Comparison of ENCODE assay signal across 26 mouse cellular contexts in the genomic region with DNA sequence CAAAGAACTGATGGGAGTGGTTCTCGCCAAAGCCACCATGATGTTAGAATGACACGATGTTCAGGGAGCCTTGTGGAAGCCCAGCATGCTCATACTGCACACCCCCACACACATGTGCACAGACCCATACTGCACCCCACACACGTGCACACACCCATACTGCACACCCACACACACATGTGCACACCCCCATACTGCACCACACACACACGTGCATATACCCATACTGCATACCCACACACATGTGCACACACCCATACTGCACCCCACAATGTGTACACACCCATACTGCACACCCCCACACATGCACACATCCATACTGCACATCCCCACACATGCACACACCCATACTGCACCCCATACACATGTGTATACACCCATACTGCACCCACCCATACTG. TPM values are rescaled to one million over a fixed set of nuclear protein-coding genes. Genes with fewer than 3 reads are reported as not detected.
DNase-seq lines count a peak whose midpoint lies in the region; ATAC-seq and TF ChIP-seq lines count a peak whose summit lies in the region.
"Had no signal": no experiment of that assay in that cellular context is flagged by ENCODE, and none has a peak within 500 bp of the region (broad histone marks: within the 10 kb centered on the region; RNA-seq: fewer than 3 reads in every experiment).

No protein-coding gene starts in this region.

- DNase-seq in forebrain, embryonic 11.5 days (ENCODE audit: low spot score), result no peak
- no peak for DNase-seq in limb, embryonic 10.5 days (ENCODE audit: low spot score)
- DNase-seq in testis, postnatal 10 days (ENCODE audit: low spot score), result no peak
- DNase-seq: adrenal gland, postnatal 25 days; cerebellum, adult 8-10 months; cerebellum, postnatal 36 days; embryo, embryonic 11 days; gastrocnemius, postnatal 25 days; heart, adult 18-20 months; heart, postnatal 10 days; kidney, adult 11 months; kidney, postnatal 4 days; lung, embryonic 14.5 days; retina, postnatal 1 day; right cerebral cortex, postnatal 25 days; thymus, postnatal 36 days had no signal

- H3ac ChIP-seq in myocyte (ENCODE audit: control insufficient read depth, insufficient read length), result no peak overlapping the region

- peaks cover 63% of the 10 kb centered on the region for H3K36me3 ChIP-seq in forebrain, embryonic 13.5 days (ENCODE audit: poor library complexity, severe bottlenecking)
- H3K36me3 ChIP-seq in forebrain, embryonic 11.5 days (ENCODE audit: control insufficient read depth, insufficient read depth, low read length), result peaks cover 8% of the 10 kb centered on the region
- H3K36me3 ChIP-seq in limb, embryonic 13.5 days, result peaks cover 62% of the 10 kb centered on the region
- H3K36me3 ChIP-seq in limb, embryonic 10.5 days, result peaks cover 60% of the 10 kb centered on the region
- H3K36me3 ChIP-seq in midbrain, embryonic 15.5 days (replicated peaks), result peaks cover 30% of the 10 kb centered on the region
- peaks cover 26% of the 10 kb centered on the region for H3K36me3 ChIP-seq in midbrain, embryonic 16.5 days (ENCODE audit: control insufficient read depth, insufficient read depth, low read length)
- no peaks in the 10 kb centered on the region for H3K36me3 ChIP-seq in myocyte (ENCODE audit: control insufficient read depth, insufficient read depth)

- H3K4me1 ChIP-seq in forebrain, embryonic 13.5 days, result no peaks in the 10 kb centered on the region
- no peaks in the 10 kb centered on the region for H3K4me1 ChIP-seq in forebrain, embryonic 11.5 days (replicated peaks; ENCODE audit: control insufficient read depth, insufficient read depth, low read length)
- 0 out of 2 replicates have a peak, but pooled peaks cover 4% of the 10 kb centered on the region for H3K4me1 ChIP-seq in limb, embryonic 13.5 days
- H3K4me1 ChIP-seq in limb, embryonic 10.5 days, result no peaks in the 10 kb centered on the region
- H3K4me1 ChIP-seq in midbrain, embryonic 15.5 days, result 0 out of 2 replicates have a peak, but pooled peaks cover 5% of the 10 kb centered on the region
- H3K4me1 ChIP-seq in midbrain, embryonic 16.5 days (ENCODE audit: control insufficient read depth, insufficient read depth, low read length), result no peaks in the 10 kb centered on the region
- H3K4me1 ChIP-seq: neural tube, embryonic 12.5 days had no signal

- no peaks in the 10 kb centered on the region for H3K79me2 ChIP-seq in myocyte (ENCODE audit: control insufficient read depth, insufficient read depth)

- H3K4me3 ChIP-seq in forebrain, embryonic 13.5 days, result no peak overlapping the region
- H3K4me3 ChIP-seq in forebrain, embryonic 11.5 days (ENCODE audit: low read depth, low read length), result no peak overlapping the region
- H3K4me3 ChIP-seq in limb, embryonic 13.5 days, result no peak overlapping the region
- H3K4me3 ChIP-seq in limb, embryonic 10.5 days, result no peak overlapping the region
- H3K4me3 ChIP-seq in midbrain, embryonic 15.5 days, result no peak overlapping the region
- no peak overlapping the region for H3K4me3 ChIP-seq in midbrain, embryonic 16.5 days (ENCODE audit: low read depth, low read length)
- no peak overlapping the region for H3K4me3 ChIP-seq in myocyte
- H3K4me3 ChIP-seq: heart, embryonic 12.5 days; neural tube, embryonic 12.5 days had no signal

- H3K9ac ChIP-seq in forebrain, embryonic 13.5 days, result no peak overlapping the region
- no peak overlapping the region for H3K9ac ChIP-seq in forebrain, embryonic 11.5 days (ENCODE audit: low read length)
- no peak overlapping the region for H3K9ac ChIP-seq in limb, embryonic 13.5 days
- H3K9ac ChIP-seq in midbrain, embryonic 15.5 days, result no peak overlapping the region
- no peak overlapping the region for H3K9ac ChIP-seq in midbrain, embryonic 16.5 days (ENCODE audit: low read depth, low read length)
- H3K9ac ChIP-seq: heart, embryonic 12.5 days; lung, embryonic 14.5 days; neural tube, embryonic 12.5 days had no signal

- H3K27ac ChIP-seq in forebrain, embryonic 13.5 days, result no peak overlapping the region
- no peak overlapping the region for H3K27ac ChIP-seq in forebrain, embryonic 11.5 days (ENCODE audit: low read depth, low read length)
- no peak overlapping the region for H3K27ac ChIP-seq in limb, embryonic 13.5 days
- H3K27ac ChIP-seq in limb, embryonic 10.5 days, result no peak overlapping the region
- H3K27ac ChIP-seq in midbrain, embryonic 15.5 days, result no peak overlapping the region
- no peak overlapping the region for H3K27ac ChIP-seq in midbrain, embryonic 16.5 days (ENCODE audit: low read length)
- H3K27ac ChIP-seq: neural tube, embryonic 12.5 days had no signal

- peak; percentile 28 for TF ChIP-seq POLR2A in myocyte (IDR thresholded peaks at IDR 0.05; ENCODE audit: insufficient read length, low read depth)

- ATAC-seq in forebrain, embryonic 13.5 days, result peak; percentile 29; the same call in 1 of the 2 replicates
- no peak for ATAC-seq in forebrain, embryonic 11.5 days (replicated peaks; ENCODE audit: low FRiP score)
- ATAC-seq in limb, embryonic 13.5 days (ENCODE audit: low FRiP score, low read depth), result 0 out of 2 replicates have a peak, but pooled peaks have one; percentile 21
- ATAC-seq in midbrain, embryonic 15.5 days (replicated peaks), result peak; percentile 43
- no peak for ATAC-seq in midbrain, embryonic 16.5 days
- ATAC-seq: CD4-positive, CD25-positive, alpha-beta regulatory T cell, adult 4 months had no signal

- 91% methylated on average over 4 of the region's 4 CpGs for WGBS in forebrain, embryonic 13.5 days
- 85% methylated on average over 4 of the region's 4 CpGs for WGBS in forebrain, embryonic 11.5 days
- WGBS in limb, embryonic 13.5 days, result 93% methylated on average over 4 of the region's 4 CpGs
- 91% methylated on average over 4 of the region's 4 CpGs for WGBS in limb, embryonic 10.5 days
- WGBS in midbrain, embryonic 15.5 days, result 93% methylated on average over 4 of the region's 4 CpGs
- WGBS in midbrain, embryonic 16.5 days, result 99% methylated on average over 4 of the region's 4 CpGs

- no peaks in the 10 kb centered on the region for H3K27me3 ChIP-seq in forebrain, embryonic 13.5 days
- no peaks in the 10 kb centered on the region for H3K27me3 ChIP-seq in forebrain, embryonic 11.5 days (ENCODE audit: control insufficient read depth, insufficient read depth, low read length)
- H3K27me3 ChIP-seq in limb, embryonic 13.5 days, result no peaks in the 10 kb centered on the region
- H3K27me3 ChIP-seq in limb, embryonic 10.5 days (ENCODE audit: low read depth, poor library complexity, severe bottlenecking), result no peaks in the 10 kb centered on the region
- no peaks in the 10 kb centered on the region for H3K27me3 ChIP-seq in midbrain, embryonic 15.5 days (replicated peaks)
- no peaks in the 10 kb centered on the region for H3K27me3 ChIP-seq in midbrain, embryonic 16.5 days (ENCODE audit: control insufficient read depth, insufficient read depth, low read depth, low read length)
- no peaks in the 10 kb centered on the region for H3K27me3 ChIP-seq in myocyte (ENCODE audit: control insufficient read depth, insufficient read depth, insufficient read length)
- H3K27me3 ChIP-seq: neural tube, embryonic 12.5 days had no signal

- H3K4me2 ChIP-seq in forebrain, embryonic 13.5 days, result no peak overlapping the region
- no peak overlapping the region for H3K4me2 ChIP-seq in forebrain, embryonic 11.5 days (ENCODE audit: low read depth, low read length, severe bottlenecking)
- H3K4me2 ChIP-seq in limb, embryonic 13.5 days (replicated peaks), result no peak overlapping the region
- no peak overlapping the region for H3K4me2 ChIP-seq in midbrain, embryonic 15.5 days
- H3K4me2 ChIP-seq in midbrain, embryonic 16.5 days (ENCODE audit: low read length), result no peak overlapping the region
- no peak overlapping the region for H3K4me2 ChIP-seq in myocyte (ENCODE audit: low read depth)
- H3K4me2 ChIP-seq: heart, embryonic 12.5 days; lung, embryonic 14.5 days; neural tube, embryonic 12.5 days had no signal

- H3K9me3 ChIP-seq in forebrain, embryonic 13.5 days (replicated peaks), result no peaks in the 10 kb centered on the region
- no peaks in the 10 kb centered on the region for H3K9me3 ChIP-seq in forebrain, embryonic 11.5 days (ENCODE audit: control insufficient read depth, low read length)
- no peaks in the 10 kb centered on the region for H3K9me3 ChIP-seq in limb, embryonic 13.5 days
- no peaks in the 10 kb centered on the region for H3K9me3 ChIP-seq in limb, embryonic 10.5 days (replicated peaks)
- H3K9me3 ChIP-seq in midbrain, embryonic 15.5 days, result no peaks in the 10 kb centered on the region
- no peaks in the 10 kb centered on the region for H3K9me3 ChIP-seq in midbrain, embryonic 16.5 days (replicated peaks; ENCODE audit: control insufficient read depth, low read length, poor library complexity, severe bottlenecking)
- H3K9me3 ChIP-seq: heart, embryonic 12.5 days; neural tube, embryonic 12.5 days had no signal

RNA-seq across cellular contexts. Expression of gene Adap1, which starts 10.2 kb away (rescaled TPM):
- polyA plus RNA-seq in forebrain, embryonic 13.5 days (2015; fragmentation: Nextera tagmentation; extraction: Ambion mirVana), result 3.8 and 7.0 TPM in 2 replicates
- 1.9 and 2.0 TPM in 2 replicates for polyA plus RNA-seq in forebrain, embryonic 11.5 days (2014; fragmentation: Nextera tagmentation; extraction: Ambion mirVana)
- 0.94 and 1.2 TPM in 2 replicates for polyA plus RNA-seq in limb, embryonic 13.5 days (2015; fragmentation: Nextera tagmentation; extraction: Ambion mirVana)
- polyA plus RNA-seq in limb, embryonic 10.5 days (2016; fragmentation: Nextera tagmentation; extraction: Ambion mirVana), result 0.26 and 0.46 TPM in 2 replicates
- 115 and 118 TPM in 2 replicates for polyA plus RNA-seq in midbrain, embryonic 15.5 days (2015; fragmentation: Nextera tagmentation; extraction: Ambion mirVana)
- 66.9 and 68.5 TPM in 2 replicates for polyA plus RNA-seq in midbrain, embryonic 16.5 days (2015; fragmentation: Nextera tagmentation; extraction: Ambion mirVana)
- 0.04 TPM for polyA plus RNA-seq in myocyte (2012; fragmentation: generic; extraction: Trizol)

RNA-seq across cellular contexts. Expression of gene Cox19, which starts 15.6 kb away (rescaled TPM):
- 111 and 117 TPM in 2 replicates for polyA plus RNA-seq in forebrain, embryonic 13.5 days (2015; fragmentation: Nextera tagmentation; extraction: Ambion mirVana)
- 103 and 130 TPM in 2 replicates for polyA plus RNA-seq in forebrain, embryonic 11.5 days (2014; fragmentation: Nextera tagmentation; extraction: Ambion mirVana)
- 98.3 and 109 TPM in 2 replicates for polyA plus RNA-seq in limb, embryonic 13.5 days (2015; fragmentation: Nextera tagmentation; extraction: Ambion mirVana)
- polyA plus RNA-seq in limb, embryonic 10.5 days (2016; fragmentation: Nextera tagmentation; extraction: Ambion mirVana), result 110 and 118 TPM in 2 replicates
- polyA plus RNA-seq in midbrain, embryonic 15.5 days (2015; fragmentation: Nextera tagmentation; extraction: Ambion mirVana), result 106 and 108 TPM in 2 replicates
- 102 and 105 TPM in 2 replicates for polyA plus RNA-seq in midbrain, embryonic 16.5 days (2015; fragmentation: Nextera tagmentation; extraction: Ambion mirVana)
- 66.0 TPM for polyA plus RNA-seq in myocyte (2012; fragmentation: generic; extraction: Trizol)

RNA-seq across cellular contexts. Expression of gene Cyp2w1, which starts 16.8 kb away (rescaled TPM):
- not detected in 2 replicates for polyA plus RNA-seq in forebrain, embryonic 13.5 days (2015; fragmentation: Nextera tagmentation; extraction: Ambion mirVana)
- polyA plus RNA-seq in forebrain, embryonic 11.5 days (2014; fragmentation: Nextera tagmentation; extraction: Ambion mirVana), result not detected in 2 replicates
- polyA plus RNA-seq in limb, embryonic 13.5 days (2015; fragmentation: Nextera tagmentation; extraction: Ambion mirVana), result 2.8 and 4.5 TPM in 2 replicates
- polyA plus RNA-seq in limb, embryonic 10.5 days (2016; fragmentation: Nextera tagmentation; extraction: Ambion mirVana), result not detected in 2 replicates
- polyA plus RNA-seq in midbrain, embryonic 15.5 days (2015; fragmentation: Nextera tagmentation; extraction: Ambion mirVana), result 0.46 TPM in 1 of 2 replicates, not detected in the other
- not detected in 2 replicates for polyA plus RNA-seq in midbrain, embryonic 16.5 days (2015; fragmentation: Nextera tagmentation; extraction: Ambion mirVana)
- polyA plus RNA-seq in myocyte (2012; fragmentation: generic; extraction: Trizol), result not detected
- polyA plus RNA-seq: CD4-positive, CD25-positive, alpha-beta regulatory T cell, adult 4 months; heart, embryonic 12.5 days; kidney, embryonic 16.5 days; lung, embryonic 14.5 days; neural tube, embryonic 12.5 days; spleen, adult 2 months had no signal

RNA-seq across cellular contexts. Expression of gene Gpr146, which starts 41.9 kb away (rescaled TPM):
- polyA plus RNA-seq in forebrain, embryonic 13.5 days (2015; fragmentation: Nextera tagmentation; extraction: Ambion mirVana), result 0.93 and 0.97 TPM in 2 replicates
- 1.8 and 1.9 TPM in 2 replicates for polyA plus RNA-seq in forebrain, embryonic 11.5 days (2014; fragmentation: Nextera tagmentation; extraction: Ambion mirVana)
- polyA plus RNA-seq in limb, embryonic 13.5 days (2015; fragmentation: Nextera tagmentation; extraction: Ambion mirVana), result 1.4 and 1.9 TPM in 2 replicates
- 2.2 and 2.3 TPM in 2 replicates for polyA plus RNA-seq in limb, embryonic 10.5 days (2016; fragmentation: Nextera tagmentation; extraction: Ambion mirVana)
- polyA plus RNA-seq in midbrain, embryonic 15.5 days (2015; fragmentation: Nextera tagmentation; extraction: Ambion mirVana), result 2.5 and 2.7 TPM in 2 replicates
- 2.5 and 2.9 TPM in 2 replicates for polyA plus RNA-seq in midbrain, embryonic 16.5 days (2015; fragmentation: Nextera tagmentation; extraction: Ambion mirVana)
- polyA plus RNA-seq in myocyte (2012; fragmentation: generic; extraction: Trizol), result 11.7 TPM

Comparison
In these comparisons a context has a peak if more than half of its experiments do, and no peak if none do; other contexts are left out.
1. ATAC-seq: peak in forebrain, embryonic 13.5 days (single experiment), limb, embryonic 13.5 days (single experiment) and midbrain, embryonic 15.5 days (single experiment); none in forebrain, embryonic 11.5 days (single experiment) and midbrain, embryonic 16.5 days (single experiment).